Mouse (Mus musculus) CH12.LX (cell line): ENCODE results near the gene Rtp2.

Source experiments
- CTCF ChIP-seq, 2 experiments: IDR thresholded peaks in 1 of 2; conservative IDR thresholded peaks in 1 of 2; 2 replicates each; pipeline ENCODE4 v1.5.1; 2011 to 2012; ENCODE audit warnings: low read depth in 2 of 2, low read length in 2 of 2, improper control_type of control experiment in 1 of 2, inconsistent platforms in 1 of 2, mild to moderate bottlenecking in 1 of 2, moderate library complexity in 1 of 2
- HCFC1 ChIP-seq: IDR thresholded peaks from 2 replicates; pipeline ENCODE4 v1.6.1; 2012; ENCODE audit warnings: low read depth, mild to moderate bottlenecking, inconsistent platforms, low read length, improper control_type of control experiment
- MAFK ChIP-seq: IDR thresholded peaks from 2 replicates; pipeline ENCODE4 v1.6.1; 2011; ENCODE audit warnings: low read length, improper control_type of control experiment; ENCODE audit not compliant: insufficient replicate concordance
- MAZ ChIP-seq: IDR thresholded peaks from 2 replicates; pipeline ENCODE4 v1.6.1; 2012; ENCODE audit warnings: low read depth, mild to moderate bottlenecking, inconsistent platforms, low read length, improper control_type of control experiment, moderate library complexity
- MXI1 ChIP-seq: IDR thresholded peaks from 2 replicates; pipeline ENCODE4 v1.6.1; 2011; ENCODE audit warnings: mild to moderate bottlenecking, low read depth, low read length, improper control_type of control experiment
- POLR2A ChIP-seq: IDR thresholded peaks from 2 replicates; pipeline ENCODE4 v1.6.1; 2011; ENCODE audit warnings: low read depth, mild to moderate bottlenecking, improper control_type of control experiment, low read length
- RAD21 ChIP-seq: IDR thresholded peaks from 2 replicates; pipeline ENCODE4 v1.6.1; 2011; ENCODE audit warnings: low read depth, mild to moderate bottlenecking, low read length, improper control_type of control experiment, moderate library complexity
- TCF12 ChIP-seq: IDR thresholded peaks from 2 replicates; pipeline ENCODE4 v1.6.1; 2014; ENCODE audit warnings: low read depth, mild to moderate bottlenecking, inconsistent platforms, low read length, improper control_type of control experiment
- ZMIZ1 ChIP-seq: IDR thresholded peaks from 2 replicates; pipeline ENCODE4 v1.6.1; 2012; ENCODE audit warnings: low read depth, mild to moderate bottlenecking, inconsistent platforms, low read length, improper control_type of control experiment

DNA sequence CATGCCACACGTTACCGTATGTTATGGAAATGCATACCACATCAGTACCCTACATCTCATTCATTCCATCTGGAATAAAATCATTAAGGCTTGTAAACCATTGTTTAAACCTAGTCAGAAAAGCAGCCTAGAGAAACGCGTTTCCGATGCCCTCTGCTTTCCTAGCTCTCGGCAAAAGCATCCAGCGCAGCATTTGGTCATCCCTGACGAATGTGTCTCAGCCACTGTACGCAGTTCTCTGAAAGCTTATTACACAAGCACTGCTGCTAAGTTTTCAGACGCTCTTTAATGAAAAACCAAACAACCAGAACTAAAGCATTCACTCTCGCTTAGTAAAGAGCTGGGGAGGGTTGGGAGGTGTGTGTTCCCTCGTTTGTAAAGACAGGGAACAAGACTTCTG is 47.1 kb downstream of the Rtp2 start:
- no peak for TF ChIP-seq ZMIZ1
- TF ChIP-seq MAFK: no peak
- TF ChIP-seq RAD21: no peak
- no peak for TF ChIP-seq CTCF (conservative IDR thresholded peaks at IDR 0.05 in 1 of 2, IDR thresholded peaks at IDR 0.05 in 1 of 2; ENCODE audit: low read depth in 2 of 2, low read length in 2 of 2)
- no peak for TF ChIP-seq POLR2A
- no peak for TF ChIP-seq MAZ
- no peak for TF ChIP-seq MXI1
- TF ChIP-seq TCF12: no peak
- TF ChIP-seq HCFC1: no peak
